Mouse (Mus musculus): ENCODE measurements around the gene Usp24. TPM values are rescaled to one million over a fixed set of nuclear protein-coding genes. Genes with fewer than 3 reads are reported as not detected.

Usp24 gene
- polyA plus RNA-seq, 1 experiment = 5.7 TPM

DNA sequence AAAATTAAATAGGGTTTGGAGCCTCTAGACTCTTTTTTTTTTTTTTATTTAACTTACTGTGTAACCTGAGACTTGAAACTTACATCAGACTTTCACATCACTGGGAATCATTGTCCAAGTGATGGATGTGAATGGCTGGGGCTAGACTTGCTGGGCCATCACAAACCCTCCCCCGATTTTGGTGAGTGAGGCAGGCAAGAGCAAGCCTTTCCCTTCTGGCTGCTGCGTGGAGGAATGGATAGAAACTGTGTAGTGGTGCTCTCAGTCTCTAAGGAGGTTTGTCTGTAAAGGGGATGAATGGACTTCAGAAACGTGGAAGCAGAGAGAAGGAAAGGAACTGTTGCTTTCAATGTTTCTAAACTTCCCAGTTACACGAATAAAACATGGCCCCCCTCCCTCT, 20.3 kb upstream of the Usp24 start:
- no peaks in the 10 kb centered on the region for H3K27me3 ChIP-seq (ENCODE audit: control insufficient read depth, insufficient read depth, insufficient read length)
- TF ChIP-seq CEBPB (IDR thresholded peaks at IDR 0.05; ENCODE audit: low read depth) (no peak), CTCF (IDR thresholded peaks at IDR 0.05; ENCODE audit: control insufficient read depth, insufficient read depth, insufficient read length) (no peak), MYOD1 (IDR thresholded peaks at IDR 0.05; ENCODE audit: control insufficient read depth, insufficient read length, low read depth) (no peak), USF1 (IDR thresholded peaks at IDR 0.05; ENCODE audit: low read depth) (no peak), FOSL1 (IDR thresholded peaks at IDR 0.05; ENCODE audit: insufficient read depth, low read length, poor library complexity, severe bottlenecking) (no peak), MAX (IDR thresholded peaks at IDR 0.05) (no peak), MYOG (IDR thresholded peaks at IDR 0.05; ENCODE audit: control insufficient read depth, extremely low read depth, insufficient read length) (no peak)
- H3K79me3 ChIP-seq (ENCODE audit: low read depth) = no peaks in the 10 kb centered on the region
- H3K79me2 ChIP-seq (ENCODE audit: control insufficient read depth, insufficient read depth) = no peaks in the 10 kb centered on the region
- no peaks in the 10 kb centered on the region for H3K36me3 ChIP-seq (ENCODE audit: control insufficient read depth, insufficient read depth)
- H3K4me3 ChIP-seq (ENCODE audit: insufficient read depth, poor library complexity, severe bottlenecking) = no peak overlapping the region
- H3ac ChIP-seq (ENCODE audit: control insufficient read depth, insufficient read length, low read depth) = no peak overlapping the region

DNA sequence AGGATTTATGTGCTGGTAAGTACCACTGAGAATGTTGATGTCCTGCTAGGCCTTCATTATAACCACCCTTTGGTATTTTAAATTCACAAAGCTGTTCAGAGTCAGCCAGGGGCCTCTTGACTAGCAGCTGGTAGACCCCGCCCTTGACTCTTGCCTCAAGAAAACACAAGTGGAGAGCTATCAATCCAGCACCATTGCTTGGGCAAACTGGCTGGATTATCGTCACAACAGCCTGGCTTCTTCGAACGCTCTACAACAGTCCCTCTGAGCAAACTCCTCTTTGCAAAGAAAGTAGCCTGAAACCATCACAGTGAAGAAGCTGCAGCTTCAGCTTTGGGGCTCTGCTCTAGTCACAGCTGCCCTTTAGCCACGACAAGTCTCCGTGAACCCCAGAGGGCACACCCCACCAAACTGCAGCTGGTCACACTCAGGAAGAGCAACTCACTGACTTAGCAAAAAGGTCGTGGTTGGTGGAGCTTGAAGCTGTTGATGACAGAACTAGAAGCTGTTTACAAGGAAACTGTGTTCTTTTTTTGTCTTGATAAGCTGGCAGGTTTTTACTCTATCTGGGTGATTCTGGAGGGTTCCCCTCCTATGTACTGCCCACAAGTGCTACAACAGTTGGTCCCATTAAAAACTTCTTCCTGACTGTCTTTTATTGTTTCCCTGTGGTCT, 19.5 kb upstream of the Usp24 start:
- Histone ChIP-seq H3K36me3 (ENCODE audit: control insufficient read depth, insufficient read depth) (no peaks in the 10 kb centered on the region), H3K4me3 (ENCODE audit: insufficient read depth, poor library complexity, severe bottlenecking) (no peak overlapping the region), H3K27me3 (ENCODE audit: control insufficient read depth, insufficient read depth, insufficient read length) (no peaks in the 10 kb centered on the region), H3K79me3 (ENCODE audit: low read depth) (no peaks in the 10 kb centered on the region), H3ac (ENCODE audit: control insufficient read depth, insufficient read length, low read depth) (no peak overlapping the region), H3K79me2 (ENCODE audit: control insufficient read depth, insufficient read depth) (no peaks in the 10 kb centered on the region)
- no peak for TF ChIP-seq MYOD1 (IDR thresholded peaks at IDR 0.05; ENCODE audit: control insufficient read depth, insufficient read length, low read depth)
- TF ChIP-seq FOSL1 (IDR thresholded peaks at IDR 0.05; ENCODE audit: insufficient read depth, low read length, poor library complexity, severe bottlenecking) = no peak
- TF ChIP-seq USF1 (IDR thresholded peaks at IDR 0.05; ENCODE audit: low read depth) = no peak
- TF ChIP-seq CEBPB (IDR thresholded peaks at IDR 0.05; ENCODE audit: low read depth) = no peak
- TF ChIP-seq CTCF (IDR thresholded peaks at IDR 0.05; ENCODE audit: control insufficient read depth, insufficient read depth, insufficient read length) = no peak
- no peak for TF ChIP-seq MYOG (IDR thresholded peaks at IDR 0.05; ENCODE audit: control insufficient read depth, extremely low read depth, insufficient read length)
- no peak for TF ChIP-seq MAX (IDR thresholded peaks at IDR 0.05)

DNA sequence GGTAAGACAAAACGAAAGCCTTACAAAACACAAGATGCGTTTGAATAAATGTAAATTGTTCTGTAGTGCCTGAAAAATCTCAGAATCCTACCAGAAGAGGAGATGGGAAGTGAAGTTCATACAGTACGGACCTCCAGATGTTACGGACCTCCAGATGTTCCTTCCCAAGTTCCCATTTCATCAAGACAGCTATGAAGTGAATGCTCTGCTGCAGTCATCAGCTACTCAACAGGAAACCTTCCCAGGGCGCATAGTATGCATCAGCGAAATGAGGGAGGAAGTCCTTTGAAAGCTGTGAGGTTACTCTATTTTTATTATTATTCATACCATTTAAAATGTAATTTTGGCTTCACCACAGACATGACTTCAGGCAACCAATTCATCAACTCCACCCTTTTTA, 14.7 kb upstream of the Usp24 start:
- no peaks in the 10 kb centered on the region for H3K79me3 ChIP-seq (ENCODE audit: low read depth)
- no peaks in the 10 kb centered on the region for H3K36me3 ChIP-seq (ENCODE audit: control insufficient read depth, insufficient read depth)
- H3ac ChIP-seq (ENCODE audit: control insufficient read depth, insufficient read length, low read depth) = no peak overlapping the region
- H3K79me2 ChIP-seq (ENCODE audit: control insufficient read depth, insufficient read depth) = no peaks in the 10 kb centered on the region
- no peak overlapping the region for H3K4me3 ChIP-seq (ENCODE audit: insufficient read depth, poor library complexity, severe bottlenecking)
- TF ChIP-seq CTCF (IDR thresholded peaks at IDR 0.05; ENCODE audit: control insufficient read depth, insufficient read depth, insufficient read length) = no peak
- no peak for TF ChIP-seq USF1 (IDR thresholded peaks at IDR 0.05; ENCODE audit: low read depth)
- no peak for TF ChIP-seq MYOD1 (IDR thresholded peaks at IDR 0.05; ENCODE audit: control insufficient read depth, insufficient read length, low read depth)
- TF ChIP-seq FOSL1 (IDR thresholded peaks at IDR 0.05; ENCODE audit: insufficient read depth, low read length, poor library complexity, severe bottlenecking) = no peak
- no peak for TF ChIP-seq MYOG (IDR thresholded peaks at IDR 0.05; ENCODE audit: control insufficient read depth, extremely low read depth, insufficient read length)
- TF ChIP-seq CEBPB (IDR thresholded peaks at IDR 0.05; ENCODE audit: low read depth) = no peak
- H3K27me3 ChIP-seq (ENCODE audit: control insufficient read depth, insufficient read depth, insufficient read length) = no peaks in the 10 kb centered on the region

GRCm38 (mm10) chr4:106308090-106308489, 7.9 kb upstream of the Usp24 start:
- Histone ChIP-seq H3K27me3 (ENCODE audit: control insufficient read depth, insufficient read depth, insufficient read length) (no peaks in the 10 kb centered on the region), H3K79me3 (ENCODE audit: low read depth) (no peaks in the 10 kb centered on the region), H3K79me2 (ENCODE audit: control insufficient read depth, insufficient read depth) (no peaks in the 10 kb centered on the region), H3K4me3 (ENCODE audit: insufficient read depth, poor library complexity, severe bottlenecking) (no peak overlapping the region), H3K36me3 (ENCODE audit: control insufficient read depth, insufficient read depth) (no peaks in the 10 kb centered on the region), H3ac (ENCODE audit: control insufficient read depth, insufficient read length, low read depth) (no peak overlapping the region)
- TF ChIP-seq USF1 (IDR thresholded peaks at IDR 0.05; ENCODE audit: low read depth) (no peak), MAX (IDR thresholded peaks at IDR 0.05) (no peak), MYOG (IDR thresholded peaks at IDR 0.05; ENCODE audit: control insufficient read depth, extremely low read depth, insufficient read length) (no peak), FOSL1 (IDR thresholded peaks at IDR 0.05; ENCODE audit: insufficient read depth, low read length, poor library complexity, severe bottlenecking) (no peak), CEBPB (IDR thresholded peaks at IDR 0.05; ENCODE audit: low read depth) (no peak), MYOD1 (IDR thresholded peaks at IDR 0.05; ENCODE audit: control insufficient read depth, insufficient read length, low read depth) (no peak), CTCF (IDR thresholded peaks at IDR 0.05; ENCODE audit: control insufficient read depth, insufficient read depth, insufficient read length) (no peak)

GRCm38 (mm10) chr4:106312651-106313050, 3.4 kb upstream of the Usp24 start:
- H3K79me3 ChIP-seq (ENCODE audit: low read depth) = peaks cover 16% of the 10 kb centered on the region
- no peaks in the 10 kb centered on the region for H3K36me3 ChIP-seq (ENCODE audit: control insufficient read depth, insufficient read depth)
- no peaks in the 10 kb centered on the region for H3K27me3 ChIP-seq (ENCODE audit: control insufficient read depth, insufficient read depth, insufficient read length)
- no peak overlapping the region for H3K4me3 ChIP-seq (ENCODE audit: insufficient read depth, poor library complexity, severe bottlenecking)
- TF ChIP-seq MAX (IDR thresholded peaks at IDR 0.05) (no peak), CTCF (IDR thresholded peaks at IDR 0.05; ENCODE audit: control insufficient read depth, insufficient read depth, insufficient read length) (no peak)
- H3ac ChIP-seq (ENCODE audit: control insufficient read depth, insufficient read length, low read depth) = no peak overlapping the region
- H3K79me2 ChIP-seq (ENCODE audit: control insufficient read depth, insufficient read depth) = peaks cover 25% of the 10 kb centered on the region

DNA sequence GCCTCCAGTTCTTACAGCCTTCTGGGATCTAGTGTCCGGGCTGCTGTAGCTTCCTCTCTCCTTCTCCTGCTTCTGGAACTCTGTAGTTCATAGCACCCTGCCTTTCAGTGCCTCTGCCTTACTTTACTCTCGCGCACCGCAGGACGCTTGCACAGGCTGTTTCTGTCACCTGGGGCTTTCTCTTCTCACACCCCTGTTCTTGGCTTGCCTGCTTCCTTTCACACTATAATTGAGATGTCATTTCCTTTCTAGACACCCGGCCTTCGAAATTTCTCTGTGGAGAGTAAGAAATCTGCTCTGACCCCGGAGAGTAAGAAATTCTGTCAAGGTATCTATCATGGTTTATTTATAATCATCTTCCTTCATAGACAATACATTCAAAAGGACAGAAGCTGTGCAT, 2.9 kb upstream of the Usp24 start:
- TF ChIP-seq MYOD1 (IDR thresholded peaks at IDR 0.05; ENCODE audit: control insufficient read depth, insufficient read length, low read depth) = no peak
- TF ChIP-seq FOSL1 (IDR thresholded peaks at IDR 0.05; ENCODE audit: insufficient read depth, low read length, poor library complexity, severe bottlenecking) = no peak
- TF ChIP-seq CTCF (IDR thresholded peaks at IDR 0.05; ENCODE audit: control insufficient read depth, insufficient read depth, insufficient read length) = no peak
- TF ChIP-seq MAX (IDR thresholded peaks at IDR 0.05) = no peak
- TF ChIP-seq CEBPB (IDR thresholded peaks at IDR 0.05; ENCODE audit: low read depth) = no peak
- no peak for TF ChIP-seq MYOG (IDR thresholded peaks at IDR 0.05; ENCODE audit: control insufficient read depth, extremely low read depth, insufficient read length)
- TF ChIP-seq USF1 (IDR thresholded peaks at IDR 0.05; ENCODE audit: low read depth) = no peak
- peaks cover 29% of the 10 kb centered on the region for H3K79me2 ChIP-seq (ENCODE audit: control insufficient read depth, insufficient read depth)
- H3K4me3 ChIP-seq (ENCODE audit: insufficient read depth, poor library complexity, severe bottlenecking) = no peak overlapping the region
- H3K27me3 ChIP-seq (ENCODE audit: control insufficient read depth, insufficient read depth, insufficient read length) = no peaks in the 10 kb centered on the region
- no peaks in the 10 kb centered on the region for H3K36me3 ChIP-seq (ENCODE audit: control insufficient read depth, insufficient read depth)
- H3K79me3 ChIP-seq (ENCODE audit: low read depth) = peaks cover 19% of the 10 kb centered on the region
- H3ac ChIP-seq (ENCODE audit: control insufficient read depth, insufficient read length, low read depth) = no peak overlapping the region

Data from C2C12 (cell line).